Mouse (Mus musculus) neutrophil, adult 59 days (primary cell): ENCODE measurements around the gene Ormdl2. TPM values are rescaled to one million over a fixed set of nuclear protein-coding genes. Genes with fewer than 3 reads are reported as not detected.

ENCODE experiments used
- total RNA-seq, 2 experiments: library from RNA; stranded (reverse); gene quantifications; 1 replicate in 1 of 2; 2 replicates in 1 of 2; pipeline ENCODE4 v1.2.4; 2023

The Ormdl2 gene
- total RNA-seq = 10 to 100 TPM; 17.9 to 23.0 TPM

DNA sequence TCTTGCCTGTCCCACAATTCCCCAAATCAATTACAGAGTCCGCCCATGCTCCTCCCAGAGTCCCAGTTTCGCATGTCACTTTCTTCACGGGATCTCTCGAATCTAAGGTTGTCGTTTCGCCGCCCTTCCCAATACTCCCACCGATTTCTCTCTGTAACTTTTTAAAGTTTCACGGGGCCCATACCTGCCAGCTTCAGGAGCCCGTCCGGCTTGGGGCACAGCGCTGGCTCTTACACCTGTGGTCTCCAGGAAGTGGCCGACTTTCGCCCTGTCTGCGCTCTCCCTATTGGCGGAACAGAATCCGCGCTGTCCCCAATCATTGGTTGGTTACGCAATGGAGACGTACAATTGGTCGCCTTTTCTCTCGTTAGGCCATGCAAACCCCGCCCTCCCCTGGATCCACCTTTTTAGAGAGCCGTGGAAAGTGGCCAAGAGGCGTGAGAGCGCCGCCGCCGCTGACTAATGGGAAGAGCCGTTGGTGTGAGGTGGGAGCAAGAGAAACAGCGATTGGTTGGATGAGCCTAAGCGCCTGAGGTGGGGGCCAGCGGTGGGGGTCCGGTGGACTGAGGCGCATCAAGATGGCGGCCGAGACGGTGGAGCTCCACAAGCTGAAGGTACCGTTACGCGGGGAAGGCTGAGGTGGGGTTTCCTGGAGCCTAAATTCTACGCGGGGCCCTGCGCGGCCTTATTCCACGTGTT lies at the start of gene Ormdl2:
Ormdl2 (minus strand) TSS at position 288 of the 699 bp plus-strand sequence.

DNA sequence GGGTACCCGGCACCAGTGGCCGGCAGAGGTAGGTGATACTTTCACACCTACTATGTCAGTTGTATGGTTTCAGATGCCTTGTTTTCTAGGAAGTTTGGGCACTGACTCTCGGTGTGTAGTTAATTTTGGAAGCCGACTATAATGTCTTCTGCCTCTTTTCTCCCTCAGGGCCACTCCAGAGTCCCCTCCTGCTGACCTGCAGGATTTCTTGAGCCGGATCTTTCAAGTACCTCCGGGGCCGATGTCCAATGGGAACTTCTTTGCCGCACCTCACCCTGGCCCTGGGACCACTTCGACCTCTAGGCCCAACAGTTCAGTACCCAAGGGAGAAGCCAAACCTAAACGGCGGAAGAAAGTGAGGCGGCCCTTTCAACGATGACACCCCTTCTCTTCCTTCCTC lies 4.4 kb downstream of the Ormdl2 start, which contains the start of gene Sarnp:
Sarnp (plus strand) TSS at position 301 of the 400 bp plus-strand sequence.

DNA sequence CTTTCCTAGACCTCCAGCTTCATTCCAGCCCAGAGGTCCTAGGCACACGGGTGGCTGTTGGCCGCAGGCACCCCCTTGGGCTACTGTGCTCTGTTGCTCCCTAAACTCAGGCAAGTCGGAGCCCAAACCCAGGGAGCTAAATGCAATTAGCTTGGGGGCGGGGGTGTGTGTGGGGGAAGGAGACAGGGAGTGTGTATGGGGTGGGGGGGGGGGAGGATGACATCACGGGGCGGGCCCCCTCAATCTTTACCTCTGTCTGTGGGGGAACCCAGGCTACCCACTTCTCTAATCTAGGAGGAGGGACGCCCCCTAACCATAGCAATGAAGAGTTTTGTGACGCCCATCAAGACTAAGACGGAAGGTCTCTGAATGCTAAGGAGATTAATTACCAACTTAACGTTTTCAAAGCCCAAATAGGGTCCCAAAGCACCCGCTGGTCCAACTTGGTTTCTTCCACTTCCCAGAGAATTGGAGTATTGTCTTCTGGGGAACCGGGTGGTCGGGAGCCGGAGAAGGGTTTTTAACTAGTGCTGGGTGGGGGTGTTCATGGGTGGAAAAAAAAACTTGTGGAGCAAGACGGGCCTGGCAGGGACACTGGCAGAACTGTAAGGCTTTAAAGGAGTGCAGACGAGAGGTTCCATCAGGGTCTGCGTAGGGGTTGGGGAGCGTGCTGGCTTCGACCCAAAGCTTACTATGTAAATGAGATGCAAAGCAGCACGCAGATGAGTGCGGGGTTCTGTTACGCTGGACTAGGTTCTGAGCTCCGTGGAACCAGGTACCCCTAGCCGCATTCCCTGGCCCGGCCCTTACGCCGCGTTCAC lies 17.0 kb downstream of the Ormdl2 start, which contains the start of gene Tmem198b:
Tmem198b (minus strand) TSS at position 100 of the 821 bp plus-strand sequence.

DNA sequence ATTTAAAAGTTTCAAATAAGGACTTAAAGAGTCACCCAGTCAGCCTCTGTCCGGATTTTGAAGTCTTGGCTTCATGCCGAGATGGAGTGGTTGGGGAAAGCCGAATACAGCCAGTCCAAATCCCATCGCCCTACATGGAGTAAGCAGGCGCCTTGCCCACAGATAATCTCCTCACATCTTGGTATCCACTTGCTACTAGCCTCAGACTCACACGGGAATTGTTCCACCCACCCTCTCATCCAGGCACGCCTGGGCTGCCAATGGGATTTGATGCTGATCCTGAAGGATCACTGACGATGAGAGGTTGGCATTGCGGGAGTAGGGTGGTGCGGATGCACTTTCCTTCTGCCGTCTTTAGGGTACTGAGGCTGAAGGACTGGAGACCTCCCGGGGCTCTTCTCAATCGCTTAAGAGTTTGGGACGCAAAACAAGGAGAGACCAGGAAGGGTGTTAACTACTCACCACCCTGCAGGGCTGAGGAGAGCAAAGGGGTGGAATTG lies 17.6 kb downstream of the Ormdl2 start, which contains the start of gene Dnajc14:
Dnajc14 (plus strand) TSS at position 292 of the 500 bp plus-strand sequence.

DNA sequence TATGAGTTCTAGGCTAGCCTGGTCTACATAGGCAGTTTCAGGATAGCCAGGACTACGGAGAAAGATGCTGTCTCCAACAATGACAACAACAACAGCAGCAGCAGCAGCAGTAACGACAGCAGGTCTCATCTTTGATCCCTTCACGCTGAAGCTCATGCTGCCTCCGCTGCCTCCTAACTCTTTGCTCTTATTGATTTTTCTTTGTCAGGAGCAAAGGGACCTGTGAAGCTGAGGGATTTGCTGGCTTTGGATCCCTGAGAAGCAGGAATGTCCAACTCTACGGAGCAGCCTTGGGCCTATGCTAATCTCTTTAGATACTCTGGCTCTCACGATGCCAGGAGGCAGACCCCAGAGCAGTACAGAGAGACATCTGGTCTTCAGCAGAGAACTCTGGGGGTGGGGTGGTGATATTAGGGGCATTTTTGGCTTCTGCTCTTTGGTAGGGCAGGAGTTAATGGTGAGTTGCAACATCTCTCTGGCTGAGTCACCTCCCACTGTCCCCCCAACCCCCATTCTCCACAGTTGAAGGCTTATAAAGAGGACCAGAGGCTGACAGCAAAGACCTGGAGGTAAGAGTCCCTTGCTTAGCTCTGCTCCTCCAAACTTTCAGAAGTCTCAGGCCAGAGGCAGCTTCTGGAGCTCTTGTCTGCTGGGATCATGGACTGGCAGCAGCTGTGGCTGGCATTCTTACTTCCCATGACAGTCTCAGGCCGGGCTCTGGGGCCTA lies 30.9 kb downstream of the Ormdl2 start, which contains the start of gene Mmp19:
Mmp19 (plus strand) TSS at position 513 of the 727 bp plus-strand sequence.

Other genes with a start within 250 kb of the Ormdl2 start
- under 1 TPM; 0.49 to 0.58 TPM for gene Erbb3, start 232.0 kb downstream of the Ormdl2 start, total RNA-seq
- gene Rps26, start 194.9 kb downstream of the Ormdl2 start, total RNA-seq = 100 to 1,000 TPM; 471 to 533 TPM
- gene Ikzf4, start 175.7 kb downstream of the Ormdl2 start, total RNA-seq = not detected
- gene Suox, start 147.6 kb downstream of the Ormdl2 start, total RNA-seq = 1 to 10 TPM; 2.3 to 3.2 TPM
- gene Rab5b, start 125.4 kb downstream of the Ormdl2 start, total RNA-seq = 100 to 1,000 TPM; 110 to 114 TPM
- 1 to 10 TPM; 1.6 to 2.2 TPM for gene Pmel, start 117.5 kb downstream of the Ormdl2 start, total RNA-seq
- 10 to 100 TPM; 74.7 to 85.8 TPM for gene Cdk2, start 116.6 kb downstream of the Ormdl2 start, total RNA-seq
- 10 to 100 TPM; 50.1 to 52.9 TPM for gene Dgka, start 76.8 kb downstream of the Ormdl2 start, total RNA-seq
- 10 to 100 TPM; 18.5 to 21.6 TPM for gene Pym1, start 73.8 kb downstream of the Ormdl2 start, total RNA-seq
- 1 to 10 TPM; 4.4 to 6.1 TPM for gene Mmp19, start 30.7 kb downstream of the Ormdl2 start, total RNA-seq
- 10 to 100 TPM; 67.2 to 71.3 TPM for gene Dnajc14, start 17.6 kb downstream of the Ormdl2 start, total RNA-seq
- 1 to 10 TPM; 4.8 to 5.1 TPM for gene Tmem198b, start 17.3 kb downstream of the Ormdl2 start, total RNA-seq
- gene Sarnp, start 4.3 kb downstream of the Ormdl2 start, total RNA-seq = 10 to 100 TPM; 33.1 to 39.1 TPM
- under 1 TPM; 0.15 to 0.20 TPM for gene Gdf11, start 70.1 kb upstream of the Ormdl2 start, total RNA-seq
- gene Cd63, start 79.3 kb upstream of the Ormdl2 start, total RNA-seq = 100 to 1,000 TPM; 129 to 165 TPM
- gene Rdh5, start 101.2 kb upstream of the Ormdl2 start, total RNA-seq = 1 to 10 TPM; 5.5 to 6.2 TPM
- 100 to 1,000 TPM; 100 to 105 TPM for gene Bloc1s1, start 102.4 kb upstream of the Ormdl2 start, total RNA-seq
- under 1 TPM; 0.13 to 0.42 TPM for gene Itga7, start 112.2 kb upstream of the Ormdl2 start, total RNA-seq
- not detected for gene Mettl7b, start 139.3 kb upstream of the Ormdl2 start, total RNA-seq
- gene Olfr9, start 167.8 kb upstream of the Ormdl2 start, total RNA-seq = not detected
- not detected for gene Olfr763, start 189.1 kb upstream of the Ormdl2 start, total RNA-seq
- not detected for gene Olfr764-ps1, start 218.3 kb upstream of the Ormdl2 start, total RNA-seq
- not detected for gene Olfr765, start 228.4 kb upstream of the Ormdl2 start, total RNA-seq
- gene Olfr766-ps1, start 247.3 kb upstream of the Ormdl2 start, total RNA-seq = not detected